Mouse (Mus musculus) heart, adult 2 months (tissue): ENCODE data around the gene Gadl1.

Experiments used
- CTCF ChIP-seq: fragments of 200-600 bp; IDR thresholded peaks from 2 replicates; pipeline ENCODE4 v1.8.1; 2022; ENCODE audit warnings: antibody characterized with exemption, mild to moderate bottlenecking, moderate library complexity
- EP300 ChIP-seq: fragments of 200-500 bp; IDR thresholded peaks from 2 replicates; pipeline ENCODE4 v1.6.1; 2011; ENCODE audit warnings: low read depth, low read length, control low read depth; ENCODE audit not compliant: insufficient read depth
- POLR2A ChIP-seq: fragments of 200-500 bp; IDR thresholded peaks from 2 replicates; pipeline ENCODE4 v1.6.1; 2011; ENCODE audit warnings: mild to moderate bottlenecking, low read depth, low read length, control low read depth; ENCODE audit not compliant: insufficient read depth

DNA sequence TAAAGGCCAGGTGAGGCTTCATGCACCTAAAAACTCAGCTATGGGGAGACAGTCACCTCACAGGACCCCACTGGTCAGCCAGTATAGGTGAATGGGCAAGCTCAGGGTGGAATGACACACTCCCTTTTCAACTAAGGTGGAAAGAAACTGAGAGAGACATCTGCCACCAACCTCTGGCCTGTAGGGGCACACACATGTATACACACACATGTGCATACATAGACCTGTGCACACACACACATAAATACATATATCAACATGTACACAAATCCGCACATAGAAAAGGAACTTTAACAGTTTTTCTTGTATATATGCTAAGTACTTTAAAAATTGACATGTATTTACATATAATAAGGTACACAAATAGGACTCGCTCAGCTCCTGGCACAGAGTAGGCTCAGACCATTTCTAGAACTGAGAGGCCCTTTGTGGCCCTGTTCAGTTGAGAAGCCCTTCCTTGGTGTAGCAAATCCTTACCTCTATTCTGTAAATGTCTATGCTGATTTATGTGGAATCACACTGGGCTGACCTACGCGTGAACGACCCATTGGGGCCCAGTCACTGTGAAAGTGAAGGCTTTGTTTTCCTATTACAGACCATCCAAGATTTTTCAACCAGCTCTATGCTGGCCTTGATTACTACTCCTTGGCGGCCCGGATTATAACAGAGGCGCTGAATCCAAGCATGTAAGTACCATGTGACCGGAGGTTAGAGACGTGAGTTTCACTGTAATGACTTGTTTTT is 34.5 kb downstream of the Gadl1 start:
- no peak for TF ChIP-seq CTCF
- no peak for TF ChIP-seq EP300
- TF ChIP-seq POLR2A, result no peak
